Mouse (Mus musculus) liver, adult 2 months (tissue): ENCODE measurements around the gene Trim65.
A peak's percentile ranks its signal among the peaks of the same experiment; 100 is the strongest.

Experiments used
- CTCF ChIP-seq: fragments of 200-500 bp; IDR thresholded peaks from 2 replicates; pipeline ENCODE4 v1.5.1; 2011; ENCODE audit warnings: low read depth, low read length, control low read depth
- POLR2A ChIP-seq: fragments of 200-500 bp; IDR thresholded peaks from 2 replicates; pipeline ENCODE4 v1.6.1; 2011; ENCODE audit warnings: low read length, control low read depth; ENCODE audit not compliant: insufficient read depth; ENCODE audit errors: extremely low read depth

DNA sequence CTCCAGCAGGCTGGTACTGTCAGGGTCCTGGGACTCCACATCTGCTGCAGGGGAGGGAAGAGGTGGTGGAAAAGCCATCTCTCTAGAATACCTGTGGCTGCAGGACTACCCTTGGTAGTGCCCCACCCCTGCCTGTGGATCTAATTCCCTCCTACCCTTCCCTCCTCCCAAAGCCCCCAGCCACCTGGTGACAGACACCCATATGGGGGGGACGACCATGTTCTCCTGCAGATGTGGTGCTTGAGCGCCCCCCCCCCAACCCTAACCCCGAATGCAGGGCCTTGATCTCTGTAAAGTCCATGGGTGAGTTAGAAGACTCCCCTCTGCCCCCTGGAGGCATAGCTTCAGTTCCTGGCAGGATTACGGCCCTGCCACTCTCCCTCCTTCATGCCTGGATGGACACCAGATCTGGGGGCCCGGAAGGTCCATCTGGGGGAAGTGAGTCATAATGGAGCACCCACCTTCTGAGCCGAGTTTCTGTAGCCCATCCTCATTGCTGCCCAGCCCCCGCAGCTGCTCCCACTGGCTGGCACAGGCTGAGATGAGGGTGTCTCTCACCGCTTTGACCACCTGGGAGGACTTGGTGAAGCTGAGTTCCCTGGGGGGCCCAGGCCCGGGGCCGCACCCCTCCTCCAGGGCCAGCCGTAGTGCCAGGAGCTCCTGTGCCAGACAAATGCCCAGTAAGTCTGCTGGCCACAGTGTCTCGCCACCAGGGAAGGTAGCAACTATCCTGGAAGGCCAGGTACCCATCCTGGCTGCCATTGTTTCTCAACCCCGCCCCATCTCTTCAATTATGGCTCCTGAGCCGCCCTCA, 23.8 kb downstream of the Trim65 start:
- TF ChIP-seq CTCF: no peak
- TF ChIP-seq POLR2A: 0 out of 2 replicates have a peak, but pooled peaks have one; percentile 3
